Mouse (Mus musculus) kidney, embryonic 14.5 days (tissue): ENCODE measurements around the gene Chmp1a. TPM values are rescaled to one million over a fixed set of nuclear protein-coding genes. Genes with fewer than 3 reads are reported as not detected.
"Not testable (repeated sequence)": the region's sequence is repeated elsewhere in the genome, so short reads cannot be mapped to it uniquely, and the experiment has no call there.

Experiments
- ATAC-seq: fragments of 200-750 bp; cut with Nextera tagmentation; 2 replicates; pipeline ENCODE4 v1.8.0; 2017; ENCODE audit warnings: moderate number of reproducible peaks, mild to moderate bottlenecking, moderate TSS enrichment, moderate library complexity; ENCODE audit not compliant: low FRiP score, low TSS enrichment
- H3K27ac ChIP-seq: fragments of 300-500 bp; sonication (generic); 2 replicates; pipeline ENCODE4 v1.5.1; 2014; ENCODE audit warnings: low read depth, mild to moderate bottlenecking, low read length, moderate library complexity, mixed read lengths
- H3K27me3 ChIP-seq: fragments of 300-500 bp; sonication (generic); 2 replicates; pipeline ENCODE4 v1.6.1; 2014; ENCODE audit warnings: mild to moderate bottlenecking, low read length; ENCODE audit not compliant: control insufficient read depth, insufficient read depth
- H3K36me3 ChIP-seq: fragments of 300-500 bp; sonication (generic); 2 replicates; pipeline ENCODE4 v1.6.1; 2014; ENCODE audit warnings: low read length, mixed read lengths; ENCODE audit not compliant: control insufficient read depth, insufficient read depth
- H3K4me1 ChIP-seq: fragments of 300-500 bp; sonication (generic); 2 replicates; pipeline ENCODE4 v1.6.1; 2014; ENCODE audit warnings: low read length, mixed read lengths; ENCODE audit not compliant: control insufficient read depth, insufficient read depth
- H3K4me2 ChIP-seq: fragments of 300-500 bp; sonication (generic); replicated peaks from 2 replicates; pipeline ENCODE4 v1.6.1; 2014; ENCODE audit warnings: low read depth, mild to moderate bottlenecking, low read length
- H3K4me3 ChIP-seq: fragments of 300-500 bp; sonication (generic); 2 replicates; pipeline ENCODE4 v1.5.1; 2014; ENCODE audit warnings: mild to moderate bottlenecking, low read length
- H3K9ac ChIP-seq: fragments of 300-500 bp; sonication (generic); 2 replicates; pipeline ENCODE4 v1.6.1; 2014; ENCODE audit warnings: low read depth, mild to moderate bottlenecking, low read length, moderate library complexity
- H3K9me3 ChIP-seq: fragments of 300-500 bp; sonication (generic); 2 replicates; pipeline ENCODE4 v1.6.1; 2016; ENCODE audit warnings: low read length; ENCODE audit not compliant: control insufficient read depth
- WGBS: fragments of 180-500 bp; shearing (Covaris S2); extraction: QIAGEN DNeasy Blood & Tissue Kit; methylation state at CpG from one replicate; pipeline ENCODE4 v1.1.7; 2014; 5-methylcytosine and 5-hydroxymethylcytosine counted together
- polyA plus RNA-seq: library from polyadenylated mRNA; unstranded; fragments of >200 nt; fragmentation: Nextera tagmentation; extraction: Ambion mirVana; gene quantifications from 2 replicates; pipeline ENCODE4 v1.2.1, GENCODE M21; 2014

Gene Chmp1a
- polyA plus RNA-seq, 1 experiment from 2014 or later = 85.2 TPM

DNA sequence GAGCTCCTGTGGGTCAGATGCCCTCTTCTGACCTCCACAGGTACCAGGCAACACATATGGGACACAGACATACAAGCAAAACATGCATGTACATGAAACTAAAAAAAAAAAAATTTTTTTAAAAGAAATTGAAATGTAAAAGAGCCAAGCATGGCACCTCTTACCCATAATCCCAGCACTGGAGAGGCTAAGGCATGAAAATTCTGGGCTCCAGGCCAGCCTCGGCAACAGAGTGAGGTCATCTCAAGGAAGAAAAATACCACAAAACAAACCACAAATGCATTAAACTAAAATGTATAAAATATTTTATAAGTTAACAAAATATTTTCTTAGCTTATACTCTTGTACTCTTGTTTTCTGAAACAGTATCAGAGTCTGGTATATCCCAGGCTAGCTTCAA, 8.4 kb upstream of the Chmp1a start:
- no peak for ATAC-seq
- H3K4me3 ChIP-seq = no peak overlapping the region
- WGBS = 90% methylated on average over 1 of the region's 1 CpGs

DNA sequence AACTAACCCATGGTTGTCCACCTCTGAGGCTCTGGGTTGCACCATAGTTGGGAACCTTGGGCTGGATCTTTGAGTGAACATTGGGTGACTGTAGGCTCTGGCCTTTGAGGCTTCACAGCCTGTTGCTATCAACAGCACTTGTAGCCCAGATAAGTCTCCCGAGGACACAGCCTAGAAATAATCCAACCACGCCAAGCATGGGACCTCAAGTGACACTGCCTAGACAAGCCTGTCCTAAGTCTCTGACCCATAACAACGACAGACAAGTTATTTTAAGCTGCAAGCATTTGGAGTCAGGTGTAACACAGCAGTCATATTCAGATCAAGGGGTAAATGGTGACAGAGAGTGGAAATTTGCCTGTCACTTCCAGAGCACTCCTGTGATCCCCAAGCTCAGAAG, 2.9 kb upstream of the Chmp1a start:
- peaks cover 14% of the 10 kb centered on the region for H3K4me1 ChIP-seq
- no peaks in the 10 kb centered on the region; the same call in 1 of the 2 replicates for H3K27me3 ChIP-seq
- no peaks in the 10 kb centered on the region for H3K9me3 ChIP-seq
- no peak for ATAC-seq
- no peak overlapping the region for H3K27ac ChIP-seq
- no peak overlapping the region for H3K9ac ChIP-seq
- no peak overlapping the region for H3K4me2 ChIP-seq
- WGBS = 74% methylated on average over 3 of the region's 3 CpGs
- H3K36me3 ChIP-seq = no peaks in the 10 kb centered on the region
- no peak overlapping the region for H3K4me3 ChIP-seq

More for the DNA sequence above, 8.4 kb upstream of the Chmp1a start:
- Histone ChIP-seq H3K27ac (no peak overlapping the region), H3K9me3 (no peaks in the 10 kb centered on the region), H3K9ac (no peak overlapping the region), H3K4me1 (peaks cover 7% of the 10 kb centered on the region; the same call in 1 of the 2 replicates), H3K27me3 (no peaks in the 10 kb centered on the region; the same call in 1 of the 2 replicates), H3K4me2 (no peak overlapping the region), H3K36me3 (no peaks in the 10 kb centered on the region)

GRCm38 (mm10) chr8:123213118-123213772, 682 bp upstream of the Chmp1a start:
- no peaks in the 10 kb centered on the region for H3K9me3 ChIP-seq
- H3K9ac ChIP-seq = peak overlapping the region; percentile 93
- peak; percentile 35; the same call in 1 of the 2 replicates for ATAC-seq
- H3K4me2 ChIP-seq = peak overlapping the region; percentile 80
- H3K4me3 ChIP-seq = peak overlapping the region; percentile 95
- H3K27ac ChIP-seq = no peak overlapping the region; the same call in 1 of the 2 replicates
- peaks cover 14% of the 10 kb centered on the region for H3K4me1 ChIP-seq
- WGBS = 6% methylated on average over 22 of the region's 22 CpGs
- H3K27me3 ChIP-seq = no peaks in the 10 kb centered on the region
- peaks cover 14% of the 10 kb centered on the region for H3K36me3 ChIP-seq

DNA sequence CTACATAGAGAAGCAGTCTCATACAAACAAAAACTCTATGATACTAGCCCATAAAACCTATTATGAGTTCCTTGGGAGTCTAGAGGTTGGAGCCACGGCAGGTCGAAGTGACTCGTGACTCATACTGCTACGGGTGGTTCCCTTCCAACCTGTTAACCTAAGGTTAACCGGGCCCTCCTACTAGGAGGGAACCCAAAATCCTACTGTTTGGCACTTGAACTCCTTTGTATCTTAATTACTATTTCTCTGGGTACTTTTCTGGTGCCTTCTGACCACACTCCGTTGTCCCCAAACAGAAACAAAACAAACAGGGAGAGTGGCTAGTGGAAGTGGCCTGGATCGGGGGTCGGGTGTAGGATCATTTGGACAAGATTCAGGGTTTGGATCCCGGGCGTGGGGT, 687 bp downstream of the Chmp1a start:
- 0 out of 2 replicates have a peak overlapping the region, but pooled peaks have one; percentile 32 for H3K27ac ChIP-seq
- H3K4me2 ChIP-seq = peak overlapping the region; percentile 89
- H3K27me3 ChIP-seq = no peaks in the 10 kb centered on the region
- peak overlapping the region; percentile 93 for H3K9ac ChIP-seq
- no peaks in the 10 kb centered on the region for H3K9me3 ChIP-seq
- no peak for ATAC-seq
- peaks cover 27% of the 10 kb centered on the region for H3K36me3 ChIP-seq
- H3K4me3 ChIP-seq = peak overlapping the region; percentile 95
- 44% methylated on average over 10 of the region's 10 CpGs for WGBS
- H3K4me1 ChIP-seq = peaks cover 14% of the 10 kb centered on the region

DNA sequence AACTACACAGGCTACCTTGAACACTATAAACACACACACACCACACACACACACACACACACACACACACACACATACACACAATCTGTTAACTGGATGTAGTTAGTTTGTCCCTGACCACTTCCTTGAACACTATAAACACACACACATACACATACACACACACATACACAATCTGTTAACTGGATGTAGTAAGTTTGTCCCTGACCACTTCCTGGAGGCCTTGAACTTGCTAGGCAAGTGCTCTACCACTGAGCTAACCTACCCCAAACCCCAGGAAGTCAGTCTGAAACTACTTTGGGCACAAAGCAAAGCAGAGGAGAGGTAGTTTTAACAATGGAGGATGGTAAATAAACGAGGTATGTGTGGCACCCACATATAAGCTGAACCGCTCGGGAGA, 9.0 kb downstream of the Chmp1a start:
- no peaks in the 10 kb centered on the region for H3K9me3 ChIP-seq
- H3K27ac ChIP-seq = no peak overlapping the region
- H3K4me2 ChIP-seq = no peak overlapping the region
- H3K4me3 ChIP-seq = no peak overlapping the region
- no peaks in the 10 kb centered on the region for H3K4me1 ChIP-seq
- H3K9ac ChIP-seq = no peak overlapping the region
- no peaks in the 10 kb centered on the region for H3K27me3 ChIP-seq
- H3K36me3 ChIP-seq = peaks cover 37% of the 10 kb centered on the region
- 85% methylated on average over 3 of the region's 3 CpGs for WGBS
- ATAC-seq = no peak

DNA sequence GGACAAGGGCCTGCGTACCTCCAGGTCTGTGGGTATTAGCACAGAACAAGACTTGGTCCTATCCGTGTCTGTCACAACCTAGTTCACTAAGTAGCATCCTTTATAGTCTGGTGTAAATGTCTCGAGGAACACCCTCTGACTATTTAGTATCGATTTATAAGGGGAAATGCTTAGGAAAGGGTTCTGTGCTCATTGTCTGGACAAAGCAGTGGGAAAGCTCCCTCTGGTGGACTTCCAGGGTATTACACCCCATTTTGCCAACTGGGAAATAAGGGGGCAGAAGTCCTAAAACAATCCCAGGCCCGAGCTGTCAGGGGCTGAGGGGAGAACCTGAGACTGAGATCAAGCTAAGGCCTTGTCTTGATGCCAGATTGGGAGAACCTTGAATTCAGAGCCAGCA, 10.3 kb downstream of the Chmp1a start:
- WGBS = 23% methylated on average over 5 of the region's 5 CpGs

DNA sequence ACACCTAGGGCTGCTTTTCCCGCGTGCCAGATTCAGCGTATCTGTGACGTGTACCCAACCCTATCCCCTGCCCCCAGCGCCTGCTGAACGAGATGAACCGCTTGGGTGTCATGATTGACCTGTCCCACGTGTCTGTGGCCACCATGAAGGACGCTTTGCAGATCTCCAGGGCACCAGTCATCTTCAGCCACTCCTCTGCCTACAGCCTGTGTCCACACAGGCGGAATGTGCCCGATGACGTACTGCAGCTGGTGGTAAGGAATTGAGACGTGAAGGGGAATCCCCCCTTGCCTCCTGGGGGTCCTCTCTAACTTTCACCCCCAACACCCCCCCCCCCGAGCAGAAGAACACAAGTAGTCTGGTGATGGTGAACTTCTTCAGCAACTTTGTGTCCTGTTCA, 12.7 kb downstream of the Chmp1a start:
- Histone ChIP-seq H3K4me1 (no peaks in the 10 kb centered on the region), H3K4me2 (no peak overlapping the region), H3K36me3 (peaks cover 6% of the 10 kb centered on the region; the same call in 1 of the 2 replicates), H3K27me3 (no peaks in the 10 kb centered on the region), H3K27ac (no peak overlapping the region), H3K9ac (no peak overlapping the region), H3K4me3 (no peak overlapping the region), H3K9me3 (no peaks in the 10 kb centered on the region)
- ATAC-seq = no peak
- 61% methylated on average over 14 of the region's 14 CpGs for WGBS

More for the DNA sequence above, 10.3 kb downstream of the Chmp1a start:
- Histone ChIP-seq H3K9ac (no peak overlapping the region), H3K36me3 (peaks cover 24% of the 10 kb centered on the region), H3K4me1 (no peaks in the 10 kb centered on the region), H3K27ac (no peak overlapping the region), H3K4me3 (no peak overlapping the region), H3K4me2 (no peak overlapping the region), H3K27me3 (no peaks in the 10 kb centered on the region), H3K9me3 (no peaks in the 10 kb centered on the region)
- ATAC-seq = peak; percentile 26; the same call in 1 of the 2 replicates

DNA sequence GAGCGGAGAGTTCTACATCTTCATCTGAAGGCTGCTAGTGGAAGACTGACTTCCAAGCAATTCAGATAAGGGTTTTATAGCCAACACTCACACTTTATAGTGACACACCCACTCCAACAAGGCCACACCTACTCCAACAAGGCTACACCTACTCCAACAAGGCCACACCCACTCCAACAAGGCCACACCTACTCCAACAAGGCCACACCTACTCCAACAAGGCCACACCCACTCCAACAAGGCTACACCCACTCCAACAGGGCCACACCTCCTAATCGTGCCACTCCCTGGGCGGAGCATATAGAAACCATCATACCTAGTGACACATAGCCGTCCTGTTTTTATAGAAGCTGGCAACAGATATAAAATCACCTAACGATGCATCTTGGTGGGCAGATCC, 15.5 kb downstream of the Chmp1a start:
- not testable (repeated sequence) for H3K27me3 ChIP-seq, H3K4me3 ChIP-seq, H3K9ac ChIP-seq, H3K9me3 ChIP-seq, H3K27ac ChIP-seq, H3K4me1 ChIP-seq, ATAC-seq, H3K4me2 ChIP-seq, H3K36me3 ChIP-seq
- 74% methylated on average over 5 of the region's 5 CpGs for whole genome bisulfite sequencing

- Histone ChIP-seq H3K9me3 (no peaks in the 10 kb centered on the region), H3K9ac (no peak overlapping the region), H3K27me3 (no peaks in the 10 kb centered on the region), H3K27ac (no peak overlapping the region), H3K4me3 (no peak overlapping the region), H3K36me3 (no peaks in the 10 kb centered on the region), H3K4me2 (no peak overlapping the region), H3K4me1 (no peaks in the 10 kb centered on the region)
- WGBS = 87% methylated on average over 9 of the region's 9 CpGs
- ATAC-seq = no peak
Measured at GRCm38 (mm10) chr8:123193771-123194170, 18.8 kb downstream of the Chmp1a start.
